Mouse (Mus musculus) heart, embryonic 14.5 days (tissue): Measurements from ENCODE around the gene Atf7. TPM values are rescaled to one million over a fixed set of nuclear protein-coding genes. Genes with fewer than 3 reads are reported as not detected.
A peak's percentile ranks its signal among the peaks of the same experiment; 100 is the strongest.

ENCODE experiments used
- ATAC-seq: fragments of 200-750 bp; cut with Nextera tagmentation; 2 replicates; pipeline ENCODE4 v1.8.0; 2017; ENCODE audit warnings: low read depth, moderate TSS enrichment; ENCODE audit not compliant: insufficient number of reproducible peaks, insufficient read depth, low FRiP score
- H3K27ac ChIP-seq, 2 experiments: fragments of 200-500 bp in 1 of 2; fragments of 300-500 bp in 1 of 2; sonication (generic) in 1 of 2; replicated peaks in 1 of 2; 2 replicates each; pipeline ENCODE4 v1.5.1; 2012 to 2014; ENCODE audit warnings: low read depth in 2 of 2, low read length in 2 of 2, control low read depth in 1 of 2, mild to moderate bottlenecking in 1 of 2, mixed read lengths in 1 of 2; ENCODE audit not compliant: control insufficient read depth in 1 of 2, insufficient read depth in 1 of 2
- H3K27me3 ChIP-seq: fragments of 300-500 bp; sonication (generic); 2 replicates; pipeline ENCODE4 v1.6.1; 2014; ENCODE audit warnings: mild to moderate bottlenecking, low read length, control low read depth; ENCODE audit not compliant: control insufficient read depth, insufficient read depth
- H3K36me3 ChIP-seq: fragments of 300-500 bp; sonication (generic); 2 replicates; pipeline ENCODE4 v1.6.1; 2014; ENCODE audit warnings: mild to moderate bottlenecking, control low read depth, low read length, mixed read lengths; ENCODE audit not compliant: control insufficient read depth, insufficient read depth
- H3K4me1 ChIP-seq, 2 experiments: fragments of 200-500 bp in 1 of 2; fragments of 300-500 bp in 1 of 2; sonication (generic) in 1 of 2; 2 replicates each; pipeline ENCODE4 v1.6.1; 2012 to 2014; ENCODE audit warnings: low read length in 2 of 2, control low read depth in 1 of 2, mixed read lengths in 1 of 2; ENCODE audit not compliant: control insufficient read depth in 2 of 2, insufficient read depth in 2 of 2
- H3K4me2 ChIP-seq: fragments of 300-500 bp; sonication (generic); 2 replicates; pipeline ENCODE4 v1.6.1; 2014; ENCODE audit warnings: mild to moderate bottlenecking, low read length
- H3K4me3 ChIP-seq, 2 experiments: fragments of 200-500 bp in 1 of 2; fragments of 300-500 bp in 1 of 2; sonication (generic) in 1 of 2; 2 replicates each; pipeline ENCODE4 v1.5.1; 2012 to 2014; ENCODE audit warnings: low read length in 2 of 2, mild to moderate bottlenecking in 2 of 2, control low read depth in 1 of 2, low read depth in 1 of 2, moderate library complexity in 1 of 2; ENCODE audit not compliant: control insufficient read depth in 1 of 2, insufficient read depth in 1 of 2
- H3K9ac ChIP-seq: fragments of 300-500 bp; sonication (generic); 2 replicates; pipeline ENCODE4 v1.6.1; 2014; ENCODE audit warnings: mild to moderate bottlenecking, low read length
- H3K9me3 ChIP-seq: fragments of 300-500 bp; sonication (generic); 2 replicates; pipeline ENCODE4 v1.6.1; 2016; ENCODE audit warnings: low read length, control low read depth; ENCODE audit not compliant: control insufficient read depth
- whole genome bisulfite sequencing: fragments of 180-500 bp; shearing (Covaris S2); extraction: QIAGEN DNeasy Blood & Tissue Kit; methylation state at CpG from one replicate; pipeline ENCODE4 v1.1.7; 2014; 5-methylcytosine and 5-hydroxymethylcytosine counted together
- polyA plus RNA-seq: library from polyadenylated mRNA; unstranded; fragments of >200 nt; fragmentation: Nextera tagmentation; extraction: Ambion mirVana; gene quantifications from 2 replicates; pipeline ENCODE4 v1.2.1, GENCODE M21; 2014

Atf7 gene
- polyA plus RNA-seq, 1 experiment from 2014 or later = 29.7 TPM

DNA sequence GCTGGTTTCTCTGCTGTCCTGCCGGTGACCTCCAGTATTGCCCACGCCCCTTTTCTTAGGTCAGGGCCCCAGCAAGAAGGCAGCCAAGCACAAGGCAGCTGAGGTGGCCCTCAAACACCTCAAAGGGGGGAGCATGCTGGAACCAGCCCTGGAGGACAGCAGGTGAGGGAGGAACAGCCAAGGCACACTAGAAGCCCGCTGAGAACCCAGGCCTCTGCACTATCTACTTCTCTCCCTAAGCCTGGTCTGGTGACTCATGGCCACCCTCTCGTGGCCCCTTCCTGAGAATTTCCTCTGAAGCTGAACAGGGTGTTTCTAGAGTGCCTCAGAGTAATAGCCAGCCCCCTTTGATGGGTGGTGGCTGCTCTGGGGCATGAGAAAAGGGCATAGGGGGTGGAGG is 104.8 kb downstream of the Atf7 start:
- Histone ChIP-seq H3K9me3 (no peaks in the 10 kb centered on the region), H3K4me3 (no peak overlapping the region), H3K4me1 (peaks cover 12 to 30% of the 10 kb centered on the region in 2 experiments), H3K27me3 (no peaks in the 10 kb centered on the region), H3K27ac (peak overlapping the region; percentile 30 to 98; a peak in 3 of 4 replicates), H3K9ac (peak overlapping the region; percentile 83), H3K36me3 (peaks cover 44% of the 10 kb centered on the region), H3K4me2 (no peak overlapping the region)
- no peak for ATAC-seq
- 45% methylated on average over 4 of the region's 4 CpGs for WGBS

DNA sequence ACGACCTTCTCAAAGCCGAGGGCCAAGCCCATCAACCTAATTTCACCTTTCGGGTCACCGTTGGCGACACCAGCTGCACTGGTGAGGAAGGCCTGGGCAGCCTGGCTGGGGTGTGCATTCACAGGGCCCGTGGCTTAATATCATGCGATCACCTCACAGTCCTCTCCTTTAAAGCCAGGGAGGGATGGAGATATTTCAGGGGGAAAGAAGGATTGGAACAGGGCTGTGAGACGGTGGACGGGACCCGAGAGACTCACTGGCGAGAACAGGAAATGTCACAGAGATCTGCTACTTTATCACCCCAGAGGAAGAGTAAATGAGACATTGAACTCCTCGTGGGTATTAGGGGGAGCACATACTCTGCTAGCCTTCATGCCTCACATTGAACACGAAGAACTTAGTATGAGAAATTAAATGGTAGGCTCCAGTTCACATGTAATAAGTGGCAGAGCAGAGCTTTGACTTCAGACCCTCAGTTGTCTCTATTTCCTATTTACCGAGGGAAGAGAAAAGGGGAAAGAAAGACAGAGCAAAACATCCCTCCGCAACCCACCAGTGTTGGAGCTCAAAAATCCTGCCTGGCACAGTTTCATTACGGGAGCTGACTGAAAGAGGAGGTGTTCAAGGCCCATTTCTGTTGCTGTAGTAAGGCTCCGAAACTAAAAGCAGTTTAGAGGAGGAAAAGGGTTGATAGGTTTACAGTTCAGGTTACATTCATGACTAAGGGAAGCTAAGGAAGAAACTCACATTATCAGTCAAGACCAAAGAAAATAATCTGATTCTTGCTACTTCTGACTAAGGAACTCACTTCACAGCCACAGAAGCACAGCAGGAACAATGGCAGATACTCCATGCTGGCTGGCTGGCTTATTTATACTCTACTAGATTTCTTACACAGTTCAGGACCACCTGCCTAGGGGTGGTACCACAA is 105.8 kb downstream of the Atf7 start:
- Histone ChIP-seq H3K27ac (peak overlapping the region; percentile 98 to 100), H3K9ac (peak overlapping the region; percentile 83), H3K36me3 (peaks cover 40% of the 10 kb centered on the region), H3K27me3 (no peaks in the 10 kb centered on the region), H3K4me2 (peak overlapping the region; percentile 98), H3K4me1 (peaks cover 12 to 30% of the 10 kb centered on the region in 2 experiments), H3K9me3 (no peaks in the 10 kb centered on the region), H3K4me3 (peak overlapping the region; percentile 57 to 88)
- no peak for ATAC-seq
- 54% methylated on average over 16 of the region's 17 CpGs for WGBS

DNA sequence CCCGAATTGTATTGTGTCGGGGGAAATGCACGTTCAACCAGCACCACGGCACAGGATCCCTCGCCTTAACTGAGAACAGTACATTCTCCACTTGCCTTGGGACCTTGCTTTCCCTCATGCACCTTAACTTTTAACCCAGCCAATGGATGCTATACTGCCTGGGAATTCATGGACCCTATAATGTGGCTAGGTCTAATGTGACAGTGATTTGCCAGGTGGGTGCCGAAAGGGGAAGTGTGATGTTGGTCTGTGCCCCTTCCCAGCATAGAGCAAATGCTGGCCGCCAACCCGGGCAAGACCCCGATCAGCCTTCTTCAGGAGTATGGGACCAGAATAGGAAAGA is 106.4 kb downstream of the Atf7 start:
- 19% methylated on average over 9 of the region's 9 CpGs for whole genome bisulfite sequencing
- H3K27me3 ChIP-seq = no peaks in the 10 kb centered on the region
- no peak for ATAC-seq

DNA sequence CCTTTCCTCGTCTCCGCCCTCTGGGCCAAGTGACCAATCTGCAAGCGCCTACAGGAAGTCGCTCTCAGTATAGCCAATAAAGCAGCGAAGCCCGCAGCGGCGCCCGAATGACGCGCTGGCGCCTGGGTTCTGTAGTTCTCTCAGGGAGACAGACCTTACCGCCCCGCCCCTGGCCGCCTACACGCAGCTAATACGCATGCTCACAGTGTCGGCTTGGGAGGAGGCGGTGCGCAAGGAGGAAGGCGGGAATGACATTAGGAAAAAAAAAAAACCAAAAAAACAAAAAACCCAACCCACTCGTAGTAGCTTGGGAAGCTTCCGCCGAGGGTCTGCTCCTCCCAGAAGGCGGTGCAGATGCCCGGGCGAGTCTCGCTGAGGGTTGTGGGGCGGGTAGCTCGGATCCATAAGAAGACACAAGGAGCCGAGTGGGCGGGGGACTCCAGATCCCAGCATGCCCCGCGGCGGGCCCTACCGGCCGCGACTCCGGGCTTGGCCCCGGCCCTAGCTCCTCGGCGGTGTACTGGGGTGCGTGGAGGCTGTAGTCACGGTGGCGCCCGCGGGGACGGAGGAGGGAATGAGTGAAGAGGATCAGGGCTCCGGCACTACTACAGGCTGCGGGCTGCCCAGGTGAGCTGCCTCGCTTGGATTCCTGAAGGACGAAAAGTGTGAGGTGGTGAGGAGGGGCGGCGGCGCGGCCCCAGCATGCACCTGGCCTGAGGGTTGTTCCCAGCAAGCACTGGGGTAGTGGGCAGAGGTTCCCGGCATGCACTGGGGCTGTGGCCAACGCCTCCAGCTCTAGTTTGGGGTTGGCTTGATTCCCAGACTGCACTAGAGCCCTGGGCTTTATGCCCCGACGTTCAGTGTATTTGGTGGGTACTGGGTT is 107.0 kb downstream of the Atf7 start, which contains the start of gene Tarbp2:
Tarbp2 (plus strand) TSS at position 217 of the 883 bp plus-strand sequence.
- under 1% methylated on average over 60 of the region's 60 CpGs for WGBS
- H3K27me3 ChIP-seq = no peaks in the 10 kb centered on the region
- peak; percentile 90 for ATAC-seq

More for the DNA sequence above, 106.4 kb downstream of the Atf7 start:
- Histone ChIP-seq H3K9ac (peak overlapping the region; percentile 83), H3K36me3 (peaks cover 34% of the 10 kb centered on the region), H3K4me2 (peak overlapping the region; percentile 98), H3K4me3 (peak overlapping the region; percentile 57 to 88), H3K27ac (peak overlapping the region; percentile 98 to 100), H3K9me3 (no peaks in the 10 kb centered on the region), H3K4me1 (peaks cover 12 to 30% of the 10 kb centered on the region in 2 experiments)

DNA sequence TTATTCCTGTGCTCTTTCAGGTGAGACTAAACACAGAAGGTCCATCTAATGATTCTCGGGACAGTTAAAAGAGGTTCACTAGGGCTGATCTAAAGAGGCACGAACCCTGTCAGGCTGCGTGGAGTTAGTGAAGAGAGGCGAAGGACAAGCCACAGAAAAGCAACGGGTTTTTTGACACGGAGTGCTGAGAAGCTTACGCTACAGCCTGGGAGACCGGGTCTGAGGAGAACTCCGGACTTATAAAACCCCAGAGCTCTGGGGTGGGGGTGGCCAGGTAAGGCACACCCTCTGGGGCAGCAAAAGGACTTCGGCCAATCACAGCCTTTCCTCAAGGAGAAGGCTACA is 107.7 kb downstream of the Atf7 start:
- under 1% methylated on average over 10 of the region's 10 CpGs for whole genome bisulfite sequencing
- Histone ChIP-seq H3K9me3 (no peaks in the 10 kb centered on the region), H3K9ac (peak overlapping the region; percentile 80), H3K4me1 (peaks cover 12 to 30% of the 10 kb centered on the region in 2 experiments), H3K4me2 (peak overlapping the region; percentile 98), H3K36me3 (peaks cover 26% of the 10 kb centered on the region), H3K4me3 (peak overlapping the region; percentile 50 to 57), H3K27me3 (no peaks in the 10 kb centered on the region), H3K27ac (peak overlapping the region; percentile 90 to 98)
- no peak; the same call in 1 of the 2 replicates for ATAC-seq

More for the DNA sequence above, 107.0 kb downstream of the Atf7 start, which contains the start of gene Tarbp2:
- H3K4me1 ChIP-seq = peaks cover 12 to 30% of the 10 kb centered on the region in 2 experiments
- peak within 1 kb of the TSS; percentile 98 to 100 for H3K27ac ChIP-seq
- H3K9ac ChIP-seq = peak within 1 kb of the TSS; percentile 83
- H3K36me3 ChIP-seq = peaks cover 30% of the 10 kb centered on the region
- H3K9me3 ChIP-seq = no peaks in the 10 kb centered on the region
- peak within 1 kb of the TSS; percentile 98 for H3K4me2 ChIP-seq
- peak within 1 kb of the TSS; percentile 57 to 88 for H3K4me3 ChIP-seq

DNA sequence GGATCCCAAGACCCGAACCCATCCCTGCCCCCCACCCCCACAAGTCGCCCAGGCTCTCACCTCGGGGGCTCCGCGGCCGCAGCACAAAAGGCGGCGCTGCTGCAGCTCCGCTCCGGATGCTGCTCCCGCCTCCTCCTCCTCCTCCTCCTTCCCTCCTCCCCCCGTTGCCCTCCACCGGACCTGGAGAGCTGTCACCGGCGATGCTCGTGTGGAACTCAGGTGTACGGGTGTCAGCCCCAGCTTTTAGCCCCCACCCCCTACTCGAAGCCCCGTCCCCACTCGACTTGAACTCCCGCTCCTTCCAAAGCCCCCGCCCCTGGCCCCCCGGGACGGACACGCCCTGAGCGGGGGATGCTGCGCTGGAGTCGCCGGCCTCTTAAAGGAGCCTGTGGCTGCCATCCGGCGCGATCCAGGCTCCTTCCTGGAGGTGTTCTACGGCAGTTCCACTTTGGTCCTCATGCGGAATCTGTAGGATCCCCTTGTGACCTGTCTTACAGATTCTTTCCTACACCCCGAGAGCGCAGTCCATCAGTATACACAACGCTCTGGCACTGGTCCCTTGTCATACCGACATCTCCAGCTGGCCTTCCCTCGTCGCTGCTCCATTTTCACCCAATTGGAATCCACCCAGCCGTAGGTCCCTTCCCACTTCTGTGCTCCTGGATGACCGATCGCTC is 108.4 kb downstream of the Atf7 start, which contains the start of gene Map3k12:
Map3k12 (minus strand) TSS at position 337 of the 677 bp plus-strand sequence.
- Histone ChIP-seq H3K9me3 (no peaks in the 10 kb centered on the region), H3K36me3 (peaks cover 19% of the 10 kb centered on the region), H3K4me1 (peaks cover 12 to 30% of the 10 kb centered on the region in 2 experiments), H3K27me3 (no peaks in the 10 kb centered on the region), H3K9ac (peak within 1 kb of the TSS; percentile 80), H3K27ac (peak within 1 kb of the TSS; percentile 90 to 98), H3K4me3 (peak within 1 kb of the TSS; percentile 50 to 57), H3K4me2 (peak within 1 kb of the TSS; percentile 98)
- WGBS = 1% methylated on average over 43 of the region's 43 CpGs
- no peak for ATAC-seq

DNA sequence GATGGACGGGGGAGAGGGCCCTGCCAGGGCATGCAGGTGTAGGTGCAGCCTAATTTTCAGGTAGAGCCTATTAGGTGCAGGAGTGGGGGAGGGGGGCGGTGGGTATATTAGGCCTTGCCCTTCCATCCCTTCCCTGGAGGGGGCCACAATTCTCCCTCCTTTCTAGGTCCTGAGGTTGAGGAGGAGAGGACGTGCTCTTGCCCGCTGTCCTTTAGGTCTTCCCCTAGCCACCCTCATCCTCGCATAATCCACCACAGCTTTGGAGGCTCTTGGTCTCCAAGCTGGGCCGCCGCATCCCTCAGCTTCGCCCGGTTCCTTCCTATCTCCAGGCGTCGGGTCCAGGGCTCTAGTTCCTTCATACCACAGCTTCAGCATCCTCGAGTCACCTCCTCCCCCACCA is 109.0 kb downstream of the Atf7 start:
- no peaks in the 10 kb centered on the region for H3K27me3 ChIP-seq
- H3K9ac ChIP-seq = peak overlapping the region; percentile 80
- peaks cover 13% of the 10 kb centered on the region for H3K36me3 ChIP-seq
- 3% methylated on average over 12 of the region's 12 CpGs for whole genome bisulfite sequencing
- H3K4me3 ChIP-seq = peak overlapping the region; percentile 50 to 57
- peaks cover 14 to 36% of the 10 kb centered on the region in 2 experiments for H3K4me1 ChIP-seq
- H3K9me3 ChIP-seq = no peaks in the 10 kb centered on the region
- peak overlapping the region in 1 of 2 experiments; percentile 98; a peak in 2 of 4 replicates for H3K27ac ChIP-seq
- no peak for ATAC-seq
- peak overlapping the region; percentile 98 for H3K4me2 ChIP-seq
